Mouse (Mus musculus) MEL (cell line): ENCODE measurements at regions not wholly inside any gene's neighbourhood (a gene's known extent, or its start where the extent isn't known, plus 50 kb on each side); places are given as distances from the start of the nearest gene placed in this dataset.

Experiments
- DNase-seq: peaks from one replicate; pipeline ENCODE4 v3.0.0; 2011; ENCODE audit warnings: low read depth, low spot score
- H3K27ac ChIP-seq: 2 replicates; pipeline ENCODE4 v1.5.1; 2012; ENCODE audit warnings: low read depth, mild to moderate bottlenecking, control low read depth, low read length, moderate library complexity; ENCODE audit not compliant: control insufficient read depth
- H3K27me3 ChIP-seq, 2 experiments: fragments of 150-350 bp in 1 of 2; sonication (generic) in 1 of 2; 2 replicates each; pipeline ENCODE4 v1.6.1; 2012; ENCODE audit warnings: low read length in 2 of 2, mild to moderate bottlenecking in 2 of 2, improper control_type of control experiment in 1 of 2, moderate library complexity in 1 of 2; ENCODE audit not compliant: insufficient read depth in 2 of 2, control insufficient read depth in 1 of 2
- H3K36me3 ChIP-seq, 2 experiments: 2 replicates each; pipeline ENCODE4 v1.6.1; 2012 to 2014; ENCODE audit warnings: low read length in 2 of 2, improper control_type of control experiment in 1 of 2, inconsistent platforms in 1 of 2, mild to moderate bottlenecking in 1 of 2; ENCODE audit not compliant: insufficient read depth in 2 of 2, control insufficient read depth in 1 of 2
- H3K4me1 ChIP-seq, 2 experiments: fragments of 150-350 bp in 1 of 2; sonication (generic) in 1 of 2; 2 replicates each; pipeline ENCODE4 v1.6.1; 2012; ENCODE audit warnings: low read length in 2 of 2, improper control_type of control experiment in 1 of 2, mild to moderate bottlenecking in 1 of 2; ENCODE audit not compliant: insufficient read depth in 2 of 2, control insufficient read depth in 1 of 2
- H3K4me3 ChIP-seq, 2 experiments: fragments of 150-350 bp in 1 of 2; sonication (generic) in 1 of 2; 2 replicates each; pipeline ENCODE4 v1.5.1; 2012; ENCODE audit warnings: low read depth in 2 of 2, low read length in 2 of 2, mild to moderate bottlenecking in 2 of 2, moderate library complexity in 2 of 2, control low read depth in 1 of 2, improper control_type of control experiment in 1 of 2; ENCODE audit not compliant: control insufficient read depth in 1 of 2, insufficient read depth in 1 of 2
- H3K79me2 ChIP-seq: 2 replicates; pipeline ENCODE4 v1.6.1; 2012; ENCODE audit warnings: mild to moderate bottlenecking, low read length, moderate library complexity; ENCODE audit not compliant: control insufficient read depth, poor library complexity, insufficient read depth
- H3K9ac ChIP-seq: 2 replicates; pipeline ENCODE4 v1.6.1; 2012; ENCODE audit warnings: low read depth, mild to moderate bottlenecking, control low read depth, low read length, moderate library complexity; ENCODE audit not compliant: control insufficient read depth, poor library complexity, severe bottlenecking
- H3K9me3 ChIP-seq: fragments of 150-350 bp; sonication (generic); replicated peaks from 2 replicates; pipeline ENCODE4 v1.6.1; 2012; ENCODE audit warnings: mild to moderate bottlenecking, low read length, improper control_type of control experiment, moderate library complexity; ENCODE audit not compliant: insufficient read depth
- BHLHE40 ChIP-seq: IDR thresholded peaks from 2 replicates; pipeline ENCODE4 v1.6.1; 2012; ENCODE audit warnings: low read depth, mild to moderate bottlenecking, inconsistent platforms, low read length, improper control_type of control experiment, borderline replicate concordance
- EP300 ChIP-seq, 2 experiments: IDR thresholded peaks; 2 replicates each; pipeline ENCODE4 v1.6.1; 2011; ENCODE audit warnings: improper control_type of control experiment in 2 of 2, low read length in 2 of 2, low read depth in 1 of 2, mild to moderate bottlenecking in 1 of 2
- JUND ChIP-seq: IDR thresholded peaks from 2 replicates; pipeline ENCODE4 v1.6.1; 2011; ENCODE audit warnings: low read depth, mild to moderate bottlenecking, improper control_type of control experiment, low read length
- MAFK ChIP-seq: IDR thresholded peaks from 2 replicates; pipeline ENCODE4 v1.6.1; 2011; ENCODE audit warnings: low read depth, mild to moderate bottlenecking, low read length, improper control_type of control experiment, borderline replicate concordance
- NRF1 ChIP-seq: IDR thresholded peaks from 2 replicates; pipeline ENCODE4 v1.6.1; 2014; ENCODE audit warnings: low read depth, mild to moderate bottlenecking, inconsistent platforms, low read length, improper control_type of control experiment, moderate library complexity; ENCODE audit not compliant: poor library complexity, insufficient read depth, severe bottlenecking
- TAL1 ChIP-seq: IDR thresholded peaks from 2 replicates; pipeline ENCODE4 v1.6.1; 2012; ENCODE audit warnings: mild to moderate bottlenecking, inconsistent platforms, low read length, moderate library complexity, mixed read lengths
- UBTF ChIP-seq: IDR thresholded peaks from 2 replicates; pipeline ENCODE4 v1.6.1; 2012; ENCODE audit warnings: low read depth, mild to moderate bottlenecking, inconsistent platforms, low read length, improper control_type of control experiment, moderate library complexity, borderline replicate concordance; ENCODE audit not compliant: insufficient read depth
- USF2 ChIP-seq, 2 experiments: IDR thresholded peaks; 2 replicates each; pipeline ENCODE4 v1.6.1; 2011 to 2012; ENCODE audit warnings: improper control_type of control experiment in 2 of 2, low read length in 2 of 2, borderline replicate concordance in 1 of 2, inconsistent platforms in 1 of 2, low read depth in 1 of 2, mild to moderate bottlenecking in 1 of 2; ENCODE audit not compliant: insufficient read depth in 1 of 2

DNA sequence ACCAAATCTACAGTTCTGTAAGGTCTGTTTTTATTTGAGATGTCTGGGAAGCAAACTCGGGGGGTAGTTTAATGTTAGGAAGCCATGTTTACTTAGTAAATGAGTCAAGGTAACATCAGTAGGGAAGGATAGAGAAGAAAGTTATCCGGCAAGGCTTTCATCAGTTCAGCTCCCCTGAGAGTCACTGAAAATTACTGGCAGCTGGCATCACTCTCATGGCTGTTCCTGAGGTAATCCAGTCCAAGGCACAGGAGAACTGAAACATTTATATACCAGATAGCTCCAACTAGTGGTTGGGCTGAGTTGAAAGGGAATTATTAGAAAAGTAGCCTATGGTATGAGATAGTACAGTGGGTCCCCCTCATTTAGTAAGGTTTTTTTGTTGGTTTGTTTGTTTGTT lies 106.7 kb downstream of the Rassf9 start:
- H3K4me3 ChIP-seq, result no peak overlapping the region
- no peaks in the 10 kb centered on the region for H3K27me3 ChIP-seq
- no peaks in the 10 kb centered on the region for H3K9me3 ChIP-seq
- no peak for TF ChIP-seq TAL1
- no peak overlapping the region for H3K27ac ChIP-seq
- H3K9ac ChIP-seq, result no peak overlapping the region
- no peaks in the 10 kb centered on the region for H3K79me2 ChIP-seq
- H3K4me1 ChIP-seq, result no peaks in the 10 kb centered on the region
- no peak for DNase-seq
- H3K36me3 ChIP-seq, result no peaks in the 10 kb centered on the region

DNA sequence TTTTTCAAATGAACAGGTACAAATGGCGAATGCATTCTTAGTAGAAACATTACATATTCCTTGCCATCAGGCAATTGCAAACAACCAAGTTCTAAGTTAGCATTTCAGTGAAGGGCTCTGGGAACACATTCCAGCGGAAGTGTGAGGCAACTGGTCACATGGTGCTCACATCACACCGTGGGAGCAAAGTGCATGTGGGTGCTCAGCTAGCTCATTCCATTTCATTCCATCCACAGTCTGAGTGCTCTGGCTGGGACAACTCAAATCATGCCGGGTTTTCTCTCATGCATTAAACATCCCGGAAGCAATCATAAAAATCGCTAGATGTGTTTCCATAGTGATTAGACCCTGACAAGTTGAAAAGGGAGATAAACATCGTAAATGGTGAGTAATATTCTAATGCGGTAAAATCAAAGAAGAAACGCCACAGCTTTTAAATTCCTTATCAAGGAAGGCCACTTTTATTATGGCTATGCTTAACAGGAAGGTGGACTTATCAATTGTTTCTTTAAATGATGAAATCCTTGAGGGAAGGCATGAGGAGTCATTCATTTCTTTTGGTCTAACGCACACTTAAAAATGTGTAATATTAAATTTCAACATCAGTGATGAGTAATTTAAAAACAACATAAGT lies 104.1 kb downstream of the Rassf9 start:
- no peak for DNase-seq
- Histone ChIP-seq H3K4me1 (no peaks in the 10 kb centered on the region), H3K36me3 (no peaks in the 10 kb centered on the region), H3K9ac (no peak overlapping the region), H3K27me3 (no peaks in the 10 kb centered on the region), H3K27ac (no peak overlapping the region), H3K79me2 (no peaks in the 10 kb centered on the region), H3K9me3 (no peaks in the 10 kb centered on the region), H3K4me3 (no peak overlapping the region)
- TF ChIP-seq MAFK (no peak), UBTF (no peak), NRF1 (no peak), EP300 (IDR thresholded peaks at IDR 0.05; ENCODE audit: low read depth in 1 of 2, low read length in 2 of 2) (no peak), JUND (no peak), USF2 (IDR thresholded peaks at IDR 0.05; ENCODE audit: borderline replicate concordance in 1 of 2, insufficient read depth in 1 of 2, low read depth in 1 of 2, low read length in 2 of 2) (no peak), BHLHE40 (no peak)
